Mouse (Mus musculus) left cerebral cortex, adult 9 months (tissue): Measurements from ENCODE around the gene Spa17.

Experiments
- DNase-seq, 2 experiments: peaks; one replicate each; pipeline ENCODE4 v3.0.0; 2022; ENCODE audit warnings: low spot score in 2 of 2

The Spa17 gene

DNA sequence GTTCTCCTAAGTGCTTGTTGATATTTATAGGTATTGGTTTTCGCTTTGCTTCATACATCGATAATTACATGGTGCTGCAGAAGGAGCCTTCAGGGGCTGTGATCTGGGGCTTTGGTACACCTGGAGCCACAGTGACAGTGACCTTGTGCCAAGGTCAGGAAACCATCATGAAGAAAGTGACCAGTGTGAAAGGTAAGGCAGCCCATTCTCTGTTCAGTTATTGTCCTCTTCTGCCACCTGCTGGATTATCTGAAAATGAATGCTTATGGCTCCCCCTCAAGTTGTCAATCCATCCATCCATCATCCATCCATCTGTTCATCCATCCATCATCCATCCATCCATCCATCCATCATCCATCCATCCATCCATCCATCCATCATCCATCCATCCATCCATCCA is 3.2 kb upstream of the Spa17 start:
- peak in 1 of 2 experiments; percentile 49 for DNase-seq

DNA sequence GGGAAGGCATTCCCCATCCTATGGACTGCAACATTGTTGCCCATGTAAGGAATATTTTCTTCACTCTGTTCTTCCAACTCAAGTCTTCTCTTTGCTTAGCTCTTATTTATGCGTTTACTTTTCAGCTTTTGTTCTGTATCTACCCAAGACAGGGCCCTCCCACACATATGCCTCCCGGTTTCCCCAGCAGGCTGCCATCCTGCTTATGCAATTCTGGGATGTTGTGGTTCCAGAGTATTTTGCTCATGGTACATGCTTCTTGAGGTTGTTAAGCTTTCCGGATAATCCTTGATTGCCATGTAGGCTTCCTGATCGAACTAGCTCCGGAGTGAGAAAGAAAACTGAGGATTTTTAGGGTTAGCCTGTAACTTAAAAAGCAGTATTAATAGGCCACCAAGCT is 1.7 kb upstream of the Spa17 start:
- DNase-seq: peak in 1 of 2 experiments; percentile 66

DNA sequence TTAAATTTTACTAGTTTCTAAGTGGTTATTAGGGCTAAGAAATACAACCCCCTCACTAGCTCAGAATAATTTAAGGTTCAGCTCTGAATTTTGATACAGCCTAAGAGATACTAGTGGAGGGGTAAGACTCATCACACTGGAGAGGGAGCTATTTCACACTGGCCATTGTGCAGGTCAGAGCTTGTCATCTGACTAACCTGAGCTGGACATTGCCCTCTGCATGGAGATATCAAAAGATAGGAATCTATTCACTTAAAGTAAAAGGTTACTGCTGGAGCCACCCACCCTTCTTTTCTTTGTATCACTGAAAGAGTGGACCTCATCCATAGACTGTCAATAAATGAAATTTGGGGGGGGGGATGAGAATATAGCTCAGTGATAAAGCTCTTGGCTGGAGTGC is 794 bp upstream of the Spa17 start:
- DNase-seq: no peak

DNA sequence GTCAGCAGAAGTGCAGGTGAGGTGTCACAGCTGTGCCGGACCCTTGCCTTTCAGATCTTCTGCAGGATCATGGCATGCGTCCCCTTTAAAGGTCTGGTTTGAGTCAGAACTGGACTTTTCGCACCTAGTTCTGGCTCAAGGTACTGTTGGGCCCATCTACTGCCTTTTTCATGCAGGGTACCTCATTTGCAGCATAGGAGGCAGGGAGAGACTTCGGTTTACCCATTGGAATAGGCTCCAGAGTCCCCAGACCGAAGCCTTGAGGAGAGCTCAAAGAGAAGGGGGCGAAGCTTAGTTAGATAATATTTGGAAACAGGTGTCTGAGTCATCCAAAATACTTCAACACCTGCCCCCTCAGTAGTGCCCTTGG is 374 bp upstream of the Spa17 start:
- no peak for DNase-seq

DNA sequence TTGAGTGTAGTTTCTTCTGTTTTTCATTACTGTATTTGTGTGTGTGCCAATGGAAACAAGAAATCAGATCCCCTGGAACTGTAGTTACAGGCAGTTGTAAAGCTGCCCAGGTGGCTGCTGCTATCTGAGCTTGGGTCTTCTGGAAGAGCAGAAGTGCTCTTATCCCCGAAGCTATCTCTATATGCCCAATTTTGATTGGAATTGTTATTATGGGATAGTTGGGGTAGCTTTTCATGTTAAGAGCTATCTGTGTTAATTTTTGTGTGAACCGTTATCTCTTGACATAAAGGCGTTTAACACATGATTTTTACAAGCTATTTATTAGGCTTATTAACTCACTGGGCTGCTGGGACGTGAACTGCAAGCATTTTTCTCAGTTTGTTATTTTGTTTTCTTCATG is 4.0 kb downstream of the Spa17 start:
- DNase-seq: no peak

DNA sequence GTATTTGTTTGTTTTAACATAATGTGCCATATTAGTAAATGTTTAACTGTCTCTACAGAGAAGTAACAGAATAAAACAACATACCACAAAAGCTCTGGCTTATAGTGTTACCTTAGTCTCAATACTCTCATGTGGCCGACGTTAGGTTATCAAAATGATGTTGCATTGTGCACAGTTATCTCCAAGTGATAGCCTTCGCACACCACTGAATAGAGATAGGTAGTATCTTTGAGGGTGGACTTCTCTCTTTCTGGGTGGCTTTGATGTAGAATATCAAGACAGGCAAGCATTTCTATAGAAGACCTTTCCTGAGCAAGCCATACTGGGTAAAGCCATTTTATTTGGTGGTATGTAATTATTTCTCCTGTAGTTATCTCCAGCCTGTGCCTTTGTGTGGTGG is 8.4 kb downstream of the Spa17 start:
- no peak for DNase-seq

DNA sequence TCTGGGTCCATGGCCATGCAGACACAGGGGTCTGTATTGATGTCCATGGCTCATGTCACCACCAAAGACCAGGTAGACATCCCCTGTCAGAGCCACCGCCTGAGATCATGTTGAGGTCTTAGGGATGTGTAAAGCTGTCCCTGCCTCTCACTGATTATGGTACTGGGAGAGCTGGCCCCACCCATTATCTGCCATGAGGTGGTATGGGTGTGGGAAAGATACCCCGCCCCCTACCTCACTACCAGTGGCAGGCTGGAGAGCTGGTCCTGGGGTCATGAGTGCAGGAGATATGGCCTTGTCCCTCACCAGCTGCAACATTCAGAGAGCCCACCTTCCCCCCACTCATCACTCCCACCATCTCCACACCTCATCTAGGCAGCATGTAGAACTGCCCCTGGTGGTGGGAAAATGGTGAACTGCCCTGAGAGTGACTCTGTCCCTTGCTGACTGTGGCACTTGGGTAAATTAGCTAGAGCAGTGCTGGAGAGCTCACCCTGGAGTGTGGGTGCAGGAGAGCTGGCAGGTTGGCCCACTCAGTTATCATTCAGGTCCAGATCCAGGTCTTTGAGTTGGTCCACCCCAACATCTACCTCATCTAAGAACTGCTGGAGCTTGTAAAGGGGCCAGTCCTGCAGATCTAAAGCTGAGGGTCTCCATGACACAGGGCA is 12.8 kb downstream of the Spa17 start:
- no peak for DNase-seq

DNA sequence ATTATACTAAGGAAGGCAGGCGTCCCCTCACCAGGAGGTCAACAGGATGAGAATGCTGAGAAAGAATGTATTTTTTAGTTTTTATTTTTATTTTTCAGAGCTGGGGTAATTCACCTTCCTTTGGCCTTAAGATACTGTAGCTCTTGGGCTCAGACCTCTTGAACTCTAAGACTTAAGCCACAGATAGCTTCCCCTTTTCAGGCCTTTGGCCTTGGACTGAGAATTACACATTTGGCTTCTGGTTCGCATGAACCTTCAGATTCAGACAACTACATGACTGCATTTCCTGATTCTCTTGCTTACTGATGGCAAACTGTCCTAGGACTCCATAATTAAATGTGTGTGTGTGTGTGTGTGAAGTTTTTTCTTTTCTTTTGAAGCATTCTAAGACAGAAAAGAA is 14.9 kb downstream of the Spa17 start:
- DNase-seq: no peak

DNA sequence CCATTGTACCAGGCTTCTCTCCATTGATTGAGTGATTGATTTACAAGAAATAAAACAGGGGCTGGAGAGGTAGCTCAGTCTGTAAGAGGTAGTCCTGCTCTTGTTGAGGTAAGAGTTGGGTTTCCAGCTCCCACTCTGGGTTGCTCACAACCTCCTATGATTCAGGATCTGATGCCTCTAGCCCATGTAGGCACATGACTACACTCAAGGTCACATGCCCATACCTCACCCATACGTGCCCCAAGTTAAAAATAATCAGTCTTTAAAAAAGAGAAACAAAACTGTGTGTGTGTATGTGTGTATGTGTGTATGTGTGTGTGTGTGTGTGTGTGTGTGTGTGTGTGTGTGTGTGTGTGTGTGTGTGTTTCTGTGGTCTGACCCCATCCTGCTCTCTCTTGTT is 18.0 kb downstream of the Spa17 start:
- no peak for DNase-seq

DNA sequence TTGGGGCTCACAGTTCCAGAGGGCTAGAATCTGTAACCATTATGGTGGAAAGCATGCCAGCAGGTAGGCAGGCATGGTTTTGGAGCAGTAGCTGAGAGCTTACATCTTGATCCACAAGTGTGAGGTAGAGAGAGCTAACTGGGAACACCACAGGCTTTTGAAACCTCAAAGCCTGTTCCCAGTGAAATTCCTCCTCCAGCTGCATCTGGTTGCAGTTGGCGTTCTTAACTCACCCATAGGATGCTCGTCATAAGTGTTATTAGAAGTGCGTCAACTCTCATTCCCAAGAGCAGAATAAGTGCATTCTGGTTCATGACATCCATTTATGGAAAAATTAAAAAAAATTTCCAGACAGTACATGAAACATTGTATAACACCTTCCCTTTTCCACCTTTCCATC is 19.8 kb downstream of the Spa17 start:
- no peak for DNase-seq

DNA sequence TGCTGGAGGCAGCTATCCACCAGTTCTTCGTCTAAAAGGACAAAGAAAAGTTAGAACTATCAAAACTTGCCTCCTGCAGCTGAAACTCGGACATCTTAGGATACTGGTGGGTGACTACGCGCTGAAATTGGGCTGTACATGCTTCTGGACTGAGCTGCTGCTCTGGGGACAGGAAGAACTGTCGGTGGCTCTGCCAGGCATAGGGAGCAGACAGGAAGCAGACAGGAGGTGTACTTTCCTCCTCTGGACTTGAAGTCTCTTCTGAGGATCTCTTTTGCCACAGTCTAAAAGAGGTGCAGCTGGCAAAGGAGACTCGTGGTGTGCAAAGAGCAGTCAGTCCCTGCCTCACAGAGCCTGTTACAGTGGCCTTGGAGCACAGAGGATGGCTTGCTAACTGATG is 20.9 kb downstream of the Spa17 start:
- no peak for DNase-seq

DNA sequence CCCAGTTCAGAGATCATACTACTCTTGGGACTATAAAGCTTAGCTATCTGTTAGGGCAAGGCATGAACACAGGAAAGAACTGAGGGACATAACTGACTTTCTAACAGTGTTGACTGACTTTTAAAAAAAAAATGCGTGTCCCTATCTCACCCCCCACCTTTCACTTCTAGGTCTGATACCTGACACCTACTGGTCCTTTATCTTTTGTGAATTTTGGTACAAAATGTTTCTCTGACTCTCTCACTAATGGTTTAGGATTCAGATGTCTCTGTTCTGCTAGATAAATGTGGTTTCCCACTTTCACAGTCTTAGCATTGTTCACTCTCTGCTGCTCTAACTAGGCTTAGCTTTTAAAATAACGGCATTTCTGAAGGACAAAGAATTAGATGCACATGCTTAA is 21.5 kb downstream of the Spa17 start:
- DNase-seq: no peak

DNA sequence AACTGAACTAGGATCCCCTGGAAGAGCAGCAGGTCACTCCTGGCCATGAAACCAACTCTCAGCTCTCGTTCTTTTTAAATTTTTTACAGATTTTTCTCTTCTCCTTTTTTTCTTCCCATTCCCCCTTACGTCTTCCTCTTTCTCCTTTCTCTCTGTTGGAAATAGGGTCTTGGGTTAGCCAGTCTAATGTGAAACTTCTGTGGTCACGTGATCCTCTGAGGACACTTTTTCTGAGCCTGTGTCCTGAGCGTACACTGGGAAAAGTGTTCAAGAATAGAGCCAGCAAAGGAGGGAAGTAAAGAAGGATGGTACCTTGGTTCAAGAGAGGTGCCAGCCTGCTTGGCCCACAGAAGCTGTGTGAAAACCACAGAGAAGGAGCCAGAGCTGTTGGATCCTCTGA is 23.1 kb downstream of the Spa17 start:
- DNase-seq: no peak

DNA sequence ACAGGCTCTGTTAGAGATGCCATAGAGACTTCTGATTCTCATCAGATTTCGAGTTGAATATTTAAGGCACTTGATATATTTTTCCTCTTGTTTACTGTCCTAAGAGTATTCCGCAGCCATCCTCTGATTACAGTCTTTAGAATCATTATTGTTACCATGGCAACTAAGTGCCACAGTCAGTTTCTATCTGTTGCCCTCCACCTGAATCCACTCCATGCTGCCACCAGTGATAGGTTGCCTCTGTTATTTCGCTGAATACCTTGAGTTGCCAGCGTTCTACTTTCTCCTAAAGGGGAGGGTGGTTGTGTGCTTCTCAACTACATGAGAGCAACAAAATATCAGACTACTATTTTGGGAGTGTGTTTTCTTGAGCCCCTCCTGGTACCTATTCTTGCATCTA is 26.8 kb downstream of the Spa17 start:
- DNase-seq: no peak

DNA sequence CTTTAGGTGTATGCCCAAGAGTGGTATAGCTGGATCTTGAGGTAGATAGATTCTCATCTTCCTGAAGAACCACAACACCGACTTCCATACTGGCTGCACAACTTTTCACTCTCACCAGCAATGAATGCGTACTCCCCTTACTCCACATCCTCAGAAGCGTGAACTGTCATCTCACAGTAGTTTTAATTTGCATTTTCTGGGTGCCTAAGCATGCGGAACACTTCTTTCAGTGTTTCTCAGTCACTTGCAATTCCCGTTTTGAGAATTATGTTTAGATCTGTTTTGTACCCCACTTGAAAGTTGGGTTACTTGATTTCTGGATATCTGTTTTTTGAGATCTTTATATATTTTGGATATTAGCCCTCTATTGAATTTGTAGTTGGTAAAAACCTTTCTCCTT is 29.9 kb downstream of the Spa17 start:
- no peak for DNase-seq

DNA sequence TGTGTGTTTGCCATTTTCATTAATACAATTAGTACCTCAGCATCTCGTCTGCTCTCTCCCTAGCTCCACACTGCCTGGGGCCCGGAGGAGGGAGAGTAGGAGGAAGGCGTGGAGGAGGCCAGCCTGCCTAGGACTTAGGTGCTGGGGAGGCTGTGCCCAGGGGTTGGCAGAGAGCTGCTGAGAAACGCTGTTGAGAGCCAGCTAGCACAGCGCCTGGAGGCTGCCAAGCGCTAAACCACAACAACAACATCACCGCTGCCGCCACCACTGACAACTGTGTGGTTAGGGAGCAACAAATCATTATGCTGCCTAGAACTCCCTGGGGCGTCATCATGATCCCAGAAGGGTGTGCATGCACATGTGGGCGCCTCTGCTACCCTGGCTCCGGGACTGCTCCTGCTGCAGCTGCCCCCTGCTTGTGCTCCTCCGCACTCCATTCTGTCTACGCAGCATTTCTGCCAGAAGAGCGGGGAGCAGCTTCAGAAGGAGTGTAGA is 37.0 kb downstream of the Spa17 start:
- DNase-seq: peak; percentile 55 to 78

DNA sequence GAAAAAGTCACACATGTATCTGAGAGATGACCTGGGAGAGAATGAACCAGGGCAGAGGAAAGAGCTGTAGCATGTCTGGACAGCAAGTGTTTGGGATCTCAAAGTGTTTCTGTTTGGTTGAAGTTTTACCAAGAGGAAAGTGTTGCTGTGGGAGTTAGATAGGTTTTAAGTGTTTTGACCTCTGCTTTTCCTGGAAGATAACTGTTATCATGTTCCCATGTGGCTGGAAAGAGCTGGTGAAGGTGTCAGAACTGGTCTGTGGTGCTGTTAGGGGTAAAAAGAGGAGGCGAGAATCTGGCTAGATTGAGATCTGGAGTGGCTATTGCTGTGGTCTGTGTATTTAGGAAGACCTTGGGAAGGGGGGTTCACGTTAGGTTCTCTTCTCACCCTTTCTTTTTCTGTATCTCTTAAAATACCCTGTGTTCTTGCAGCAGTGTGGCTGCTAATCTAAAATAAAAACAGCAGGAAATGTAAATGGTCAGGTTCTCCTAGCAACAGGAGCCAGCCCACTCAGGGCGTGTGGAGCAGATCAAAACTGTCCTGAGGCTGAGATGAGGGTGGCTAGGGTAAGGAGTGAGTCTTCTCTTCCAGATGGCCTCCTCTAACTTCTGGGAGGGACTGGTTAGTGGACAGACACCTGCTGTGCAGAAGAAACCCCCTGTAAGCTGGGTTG is 41.2 kb downstream of the Spa17 start:
- no peak for DNase-seq

DNA sequence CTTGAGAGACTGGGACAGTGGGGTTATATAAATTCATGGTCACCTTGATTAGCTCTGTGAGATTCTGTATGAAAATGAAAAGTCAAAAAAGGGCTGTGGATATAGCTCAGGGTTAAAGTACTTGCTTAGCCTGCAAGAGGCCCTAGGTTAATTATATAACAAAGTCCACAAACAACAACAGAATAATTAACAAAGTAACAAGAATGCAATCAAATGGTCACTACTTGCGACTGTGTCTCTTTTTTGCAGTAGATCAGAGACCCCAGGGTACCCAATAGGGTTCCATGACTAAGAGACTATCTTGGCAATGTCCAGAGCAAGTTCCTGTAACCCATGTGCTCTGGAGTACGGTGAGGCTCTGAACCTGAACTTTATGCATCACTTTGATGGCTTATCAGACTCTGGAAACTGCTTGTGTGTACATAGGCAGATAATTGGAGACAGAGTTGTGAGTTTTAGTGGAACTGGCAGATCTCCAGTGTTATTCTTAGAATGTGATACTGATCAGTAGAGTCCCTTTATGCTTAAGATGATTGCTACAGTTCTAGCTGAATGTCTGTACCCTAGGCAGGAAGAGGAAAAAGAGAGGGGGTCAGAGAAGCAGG is 44.2 kb downstream of the Spa17 start:
- no peak for DNase-seq

DNA sequence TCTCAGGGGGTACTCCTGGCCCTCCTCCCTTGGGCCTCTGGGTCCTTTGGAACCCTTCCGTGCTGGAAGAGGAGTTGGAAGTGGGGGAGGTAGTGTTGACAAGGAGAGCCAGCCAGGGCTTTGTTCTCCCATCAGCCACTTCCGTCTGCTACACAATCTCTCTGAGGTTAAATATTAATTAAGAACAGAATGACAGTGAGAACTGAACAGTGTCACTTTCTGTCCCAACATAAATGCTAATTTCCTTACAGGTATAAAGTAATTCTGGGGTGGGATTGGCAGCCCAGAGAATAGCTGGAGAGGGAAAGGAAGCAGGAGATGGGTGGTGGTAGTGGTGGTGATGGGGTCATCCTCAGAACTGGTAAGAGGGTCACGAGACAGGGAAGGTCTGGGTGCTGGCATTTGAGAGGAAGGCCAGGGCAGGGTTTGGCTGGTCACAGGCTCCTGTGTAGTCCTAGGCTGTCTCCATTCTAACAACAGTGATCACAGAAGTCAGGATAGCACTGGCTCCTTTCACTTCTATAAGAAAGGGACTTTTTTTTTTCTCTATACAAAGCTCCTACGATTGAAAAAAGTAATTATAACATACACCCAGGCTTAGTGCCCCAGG is 44.8 kb downstream of the Spa17 start:
- DNase-seq: no peak

DNA sequence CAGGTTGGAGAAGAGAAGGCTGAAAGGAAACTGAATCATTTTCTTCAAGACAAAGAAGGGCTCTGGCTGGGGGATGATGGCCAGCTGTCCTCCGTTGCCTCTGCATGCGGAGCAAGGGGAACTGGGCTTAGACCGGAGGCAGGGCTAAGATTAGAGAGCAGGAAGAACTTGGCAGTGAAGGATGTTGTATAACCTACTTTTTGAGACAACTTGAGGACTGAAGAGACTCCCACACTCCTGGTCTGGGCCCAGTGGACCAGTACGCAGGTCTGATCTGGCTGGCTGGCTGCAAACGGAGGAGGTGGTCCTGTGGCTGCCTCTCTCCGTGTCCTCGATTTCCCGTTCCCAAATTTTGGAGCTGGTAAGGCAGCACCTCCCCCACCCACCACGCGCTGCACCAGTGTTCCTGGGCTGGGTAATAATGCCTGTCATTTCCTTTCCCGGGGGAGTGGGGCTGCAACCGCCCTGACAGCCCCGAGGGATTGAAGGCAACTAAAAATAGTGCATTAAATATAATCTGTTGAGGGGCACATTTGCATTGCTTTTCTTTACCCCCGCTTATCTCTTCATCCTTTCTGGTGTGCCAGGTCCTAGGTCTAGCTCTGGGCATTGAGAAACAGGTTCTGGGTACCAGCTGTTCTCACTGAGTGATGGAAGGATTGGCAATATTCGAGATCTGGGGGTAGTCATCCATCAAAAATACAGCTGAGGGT is 45.5 kb downstream of the Spa17 start:
- peak; percentile 63 to 68 for DNase-seq

DNA sequence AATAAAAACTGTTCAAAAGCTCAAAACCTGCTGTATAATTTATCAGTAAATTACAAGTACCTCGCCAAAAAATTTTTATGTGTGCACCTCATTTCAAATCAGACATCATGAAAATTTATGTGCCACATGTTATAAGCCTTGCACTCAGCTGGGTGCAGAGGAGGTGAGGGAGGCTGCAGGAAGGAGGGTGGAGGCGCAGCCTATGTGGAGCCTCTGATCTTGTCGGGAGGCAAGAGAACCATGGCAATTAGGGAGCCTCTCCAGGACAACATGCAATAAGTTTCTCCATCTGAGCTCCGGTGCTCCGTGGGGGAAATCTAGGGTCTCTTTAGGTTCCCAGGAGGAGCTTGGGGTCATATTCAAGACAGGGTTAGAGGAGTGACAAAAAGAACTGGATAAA is 46.1 kb downstream of the Spa17 start:
- DNase-seq: no peak

DNA sequence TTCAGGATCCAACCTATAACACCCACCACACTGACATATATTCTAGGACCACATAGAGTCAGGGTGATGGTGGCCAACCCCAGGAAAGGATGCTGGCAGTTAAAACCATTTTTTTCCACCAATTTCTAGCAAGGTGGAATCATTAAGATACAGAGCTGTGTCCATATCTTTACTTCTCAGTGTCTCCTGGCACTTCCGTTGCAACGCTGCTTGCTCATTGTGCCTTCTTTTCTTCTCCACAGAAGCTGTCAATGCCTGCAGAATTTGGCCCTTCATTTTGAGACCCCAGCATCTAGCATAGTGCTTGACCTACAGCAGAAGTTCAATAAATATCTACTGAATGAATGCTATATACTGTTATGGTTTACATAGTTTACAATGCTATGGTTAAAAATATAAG is 46.5 kb downstream of the Spa17 start:
- DNase-seq: no peak
